Comparison of ENCODE assay signal across 9 mouse cellular contexts in the genomic region with DNA sequence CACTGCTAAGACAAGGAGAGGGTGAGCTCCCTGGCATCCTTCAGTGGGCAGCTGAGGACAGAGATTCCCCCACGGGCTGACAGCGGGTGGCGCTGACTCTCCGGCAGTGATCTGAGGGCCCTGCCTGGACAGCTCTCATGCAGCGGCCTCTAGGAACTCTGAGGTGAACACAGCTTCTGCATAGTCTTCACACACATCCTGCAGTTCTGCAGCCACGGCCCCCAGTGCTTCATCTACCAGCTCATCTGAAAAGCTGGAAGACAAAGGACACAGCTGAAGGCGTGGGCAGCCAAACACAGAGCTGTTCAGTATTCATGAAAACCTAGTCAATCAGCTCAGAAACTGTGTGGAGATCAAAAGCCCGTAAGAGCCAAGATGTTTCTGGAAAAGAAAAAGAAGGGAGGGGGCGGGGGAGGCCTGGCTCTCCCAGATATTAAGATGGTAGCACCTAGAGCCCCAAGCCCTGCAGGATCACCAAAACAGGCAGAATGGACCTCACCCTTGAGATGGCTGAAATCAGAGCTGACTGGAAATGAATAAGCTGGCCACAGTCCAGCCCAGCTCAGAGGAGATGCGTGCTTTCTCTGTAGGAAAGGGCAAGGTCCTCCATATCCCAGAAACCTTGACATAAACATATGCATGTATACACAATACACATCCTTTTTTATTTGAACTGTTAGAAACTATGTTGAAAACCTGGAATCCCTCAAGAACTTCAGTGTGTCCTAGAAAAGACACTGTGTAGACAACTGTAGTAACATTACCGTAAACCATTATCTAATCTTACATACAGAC. TPM values are rescaled to one million over a fixed set of nuclear protein-coding genes. Genes with fewer than 3 reads are reported as not detected.
A peak's percentile ranks its signal among the peaks of the same experiment; 100 is the strongest.
DNase-seq lines count a peak whose midpoint lies in the region; ATAC-seq and TF ChIP-seq lines count a peak whose summit lies in the region.
"Had no signal": no experiment of that assay in that cellular context is flagged by ENCODE, and none has a peak within 500 bp of the region (broad histone marks: within the 10 kb centered on the region; RNA-seq: fewer than 3 reads in every experiment).

No protein-coding gene starts in this region.

- H3K36me3 ChIP-seq in forebrain, embryonic 11.5 days (ENCODE audit: control insufficient read depth, insufficient read depth, low read length): no peaks in the 10 kb centered on the region; the same call in 1 of the 2 replicates
- H3K36me3 ChIP-seq in forebrain, embryonic 10.5 days (replicated peaks): peaks cover 74% of the 10 kb centered on the region
- H3K36me3 ChIP-seq in intestine, postnatal 0 days (ENCODE audit: control insufficient read depth, insufficient read depth): peaks cover 46% of the 10 kb centered on the region
- peaks cover 30% of the 10 kb centered on the region for H3K36me3 ChIP-seq in neural tube, embryonic 14.5 days (ENCODE audit: control insufficient read depth, insufficient read depth, low read length)

- no peak overlapping the region for H3K4me3 ChIP-seq in forebrain, embryonic 11.5 days (ENCODE audit: low read depth, low read length)
- H3K4me3 ChIP-seq in forebrain, embryonic 10.5 days: no peak overlapping the region
- no peak overlapping the region for H3K4me3 ChIP-seq in intestine, postnatal 0 days (ENCODE audit: low read depth, low read length)
- no peak overlapping the region for H3K4me3 ChIP-seq in neural tube, embryonic 14.5 days (ENCODE audit: low read depth, low read length)

- no peaks in the 10 kb centered on the region for H3K9me3 ChIP-seq in forebrain, embryonic 11.5 days (ENCODE audit: control insufficient read depth, low read length)
- no peaks in the 10 kb centered on the region for H3K9me3 ChIP-seq in forebrain, embryonic 10.5 days
- H3K9me3 ChIP-seq in intestine, postnatal 0 days (ENCODE audit: control insufficient read depth): no peaks in the 10 kb centered on the region
- no peaks in the 10 kb centered on the region for H3K9me3 ChIP-seq in neural tube, embryonic 14.5 days (ENCODE audit: control insufficient read depth, low read length)

- H3K4me2 ChIP-seq in forebrain, embryonic 11.5 days (ENCODE audit: low read depth, low read length, severe bottlenecking): no peak overlapping the region
- H3K4me2 ChIP-seq in intestine, postnatal 0 days (replicated peaks; ENCODE audit: low read depth): no peak overlapping the region
- no peak overlapping the region for H3K4me2 ChIP-seq in neural tube, embryonic 14.5 days (ENCODE audit: low read depth, low read length)

- no peak for DNase-seq in forebrain, embryonic 11.5 days (ENCODE audit: low spot score)
- DNase-seq in forebrain, embryonic 10.5 days (ENCODE audit: extremely low spot score, low spot score): no peak
- DNase-seq in brain, adult 2 months (ENCODE audit: low read depth, low spot score): peak; percentile 85
- DNase-seq in embryo, embryonic 9.5 days (ENCODE audit: extremely low spot score): no peak
- DNase-seq in embryo, embryonic 11 days: no peak
- DNase-seq in thymus, postnatal 14 days: no peak
- DNase-seq: heart, postnatal 10 days had no signal

- peak overlapping the region; percentile 12; the same call in 1 of the 2 replicates for H3K27ac ChIP-seq in forebrain, embryonic 11.5 days (ENCODE audit: low read depth, low read length)
- no peak overlapping the region for H3K27ac ChIP-seq in forebrain, embryonic 10.5 days
- H3K27ac ChIP-seq in intestine, postnatal 0 days (ENCODE audit: low read depth, low read length): 0 out of 2 replicates have a peak overlapping the region, but pooled peaks have one; percentile 5
- H3K27ac ChIP-seq in neural tube, embryonic 14.5 days (ENCODE audit: low read depth, low read length): peak overlapping the region; percentile 28

- H3K9ac ChIP-seq in forebrain, embryonic 11.5 days (ENCODE audit: low read length): no peak overlapping the region
- H3K9ac ChIP-seq in intestine, postnatal 0 days (ENCODE audit: low read depth, low read length): no peak overlapping the region
- no peak overlapping the region for H3K9ac ChIP-seq in neural tube, embryonic 14.5 days (replicated peaks; ENCODE audit: low read depth, low read length)

- peaks cover 4% of the 10 kb centered on the region; the same call in 1 of the 2 replicates for H3K4me1 ChIP-seq in forebrain, embryonic 11.5 days (replicated peaks; ENCODE audit: control insufficient read depth, insufficient read depth, low read length)
- peaks cover 18% of the 10 kb centered on the region for H3K4me1 ChIP-seq in forebrain, embryonic 10.5 days
- H3K4me1 ChIP-seq in intestine, postnatal 0 days (replicated peaks; ENCODE audit: control insufficient read depth, insufficient read depth, low read length): no peaks in the 10 kb centered on the region
- H3K4me1 ChIP-seq in neural tube, embryonic 14.5 days (ENCODE audit: control insufficient read depth, insufficient read depth, low read length): no peaks in the 10 kb centered on the region

- no peak for ATAC-seq in forebrain, embryonic 11.5 days (replicated peaks; ENCODE audit: low FRiP score)
- ATAC-seq in intestine, postnatal 0 days: no peak
- ATAC-seq in neural tube, embryonic 14.5 days (ENCODE audit: low read depth): no peak

- WGBS in forebrain, embryonic 11.5 days: 72% methylated on average over 11 of the region's 11 CpGs
- 82% methylated on average over 11 of the region's 11 CpGs for WGBS in forebrain, embryonic 10.5 days
- WGBS in intestine, postnatal 0 days: 68% methylated on average over 11 of the region's 11 CpGs
- 67% methylated on average over 11 of the region's 11 CpGs for WGBS in neural tube, embryonic 14.5 days

- H3K27me3 ChIP-seq in forebrain, embryonic 11.5 days (ENCODE audit: control insufficient read depth, insufficient read depth, low read length): no peaks in the 10 kb centered on the region
- H3K27me3 ChIP-seq in forebrain, embryonic 10.5 days (ENCODE audit: poor library complexity, severe bottlenecking): no peaks in the 10 kb centered on the region
- H3K27me3 ChIP-seq in intestine, postnatal 0 days (replicated peaks; ENCODE audit: control insufficient read depth, insufficient read depth, low read length): no peaks in the 10 kb centered on the region
- H3K27me3 ChIP-seq in neural tube, embryonic 14.5 days (ENCODE audit: control insufficient read depth, insufficient read depth, low read length): no peaks in the 10 kb centered on the region

- peak; percentile 41 for TF ChIP-seq CTCF in intestine, postnatal 0 days (IDR thresholded peaks at IDR 0.05; ENCODE audit: low read depth)

RNA-seq across cellular contexts. Expression of a gene that starts 19.8 kb away (rescaled TPM):
- 0.20 and 0.43 TPM in 2 replicates for polyA plus RNA-seq in forebrain, embryonic 11.5 days (2014; fragmentation: Nextera tagmentation; extraction: Ambion mirVana)
- 0.02 and 0.04 TPM in 2 replicates for polyA plus RNA-seq in forebrain, embryonic 10.5 days (2016; fragmentation: Nextera tagmentation; extraction: Ambion mirVana)
- 0.68 and 0.86 TPM in 2 replicates for polyA plus RNA-seq in intestine, postnatal 0 days (2015; fragmentation: Nextera tagmentation; extraction: Ambion mirVana)
- polyA plus RNA-seq in neural tube, embryonic 14.5 days (2014; fragmentation: Nextera tagmentation; extraction: Ambion mirVana): 4.4 and 6.4 TPM in 2 replicates

RNA-seq across cellular contexts. Expression of a gene that starts 51.3 kb away (rescaled TPM):
- polyA plus RNA-seq in forebrain, embryonic 11.5 days (2014; fragmentation: Nextera tagmentation; extraction: Ambion mirVana): 0.27 and 0.31 TPM in 2 replicates
- polyA plus RNA-seq in forebrain, embryonic 10.5 days (2016; fragmentation: Nextera tagmentation; extraction: Ambion mirVana): 0.42 and 0.52 TPM in 2 replicates
- not detected in 2 replicates for polyA plus RNA-seq in intestine, postnatal 0 days (2015; fragmentation: Nextera tagmentation; extraction: Ambion mirVana)
- 0.12 and 0.36 TPM in 2 replicates for polyA plus RNA-seq in neural tube, embryonic 14.5 days (2014; fragmentation: Nextera tagmentation; extraction: Ambion mirVana)

RNA-seq across cellular contexts. Expression of a gene that starts 51.9 kb away (rescaled TPM):
- polyA plus RNA-seq in forebrain, embryonic 11.5 days (2014; fragmentation: Nextera tagmentation; extraction: Ambion mirVana): 18.7 and 19.2 TPM in 2 replicates
- 16.2 and 16.4 TPM in 2 replicates for polyA plus RNA-seq in forebrain, embryonic 10.5 days (2016; fragmentation: Nextera tagmentation; extraction: Ambion mirVana)
- 4.3 and 4.8 TPM in 2 replicates for polyA plus RNA-seq in intestine, postnatal 0 days (2015; fragmentation: Nextera tagmentation; extraction: Ambion mirVana)
- polyA plus RNA-seq in neural tube, embryonic 14.5 days (2014; fragmentation: Nextera tagmentation; extraction: Ambion mirVana): 15.9 and 20.1 TPM in 2 replicates

RNA-seq across cellular contexts. Expression of a gene that starts 52.0 kb away (rescaled TPM):
- polyA plus RNA-seq in forebrain, embryonic 11.5 days (2014; fragmentation: Nextera tagmentation; extraction: Ambion mirVana): 147 and 156 TPM in 2 replicates
- 172 and 176 TPM in 2 replicates for polyA plus RNA-seq in forebrain, embryonic 10.5 days (2016; fragmentation: Nextera tagmentation; extraction: Ambion mirVana)
- 642 and 665 TPM in 2 replicates for polyA plus RNA-seq in intestine, postnatal 0 days (2015; fragmentation: Nextera tagmentation; extraction: Ambion mirVana)
- 147 and 158 TPM in 2 replicates for polyA plus RNA-seq in neural tube, embryonic 14.5 days (2014; fragmentation: Nextera tagmentation; extraction: Ambion mirVana)
